Mouse (Mus musculus): ENCODE data around the gene Gsap.

GRCm38 (mm10) chr5:21189460-21189859 is 3.4 kb downstream of the Gsap start:
- TF ChIP-seq CTCF (IDR thresholded peaks at IDR 0.05; ENCODE audit: low read depth, low read length) (no peak), GATA2 (IDR thresholded peaks at IDR 0.05; ENCODE audit: borderline replicate concordance, low read depth, low read length) (no peak)
